Mouse (Mus musculus): ENCODE measurements at regions not wholly inside any gene's neighbourhood (a gene's known extent, or its start where the extent isn't known, plus 50 kb on each side); places are given as distances from the start of the nearest gene placed in this dataset.

- TF ChIP-seq EP300 (IDR thresholded peaks at IDR 0.05; ENCODE audit: low read depth) (no peak), CTCF (IDR thresholded peaks at IDR 0.05; ENCODE audit: low read depth) (no peak)
Measured at GRCm38 (mm10) chr5:18434245-18434644, 74.1 kb upstream of the Gnai1 start.

All from liver, postnatal 0 days (tissue).